Mouse (Mus musculus) olfactory bulb, adult 2 months (tissue): ENCODE data around the gene Igfn1.

Experiments
- CTCF ChIP-seq: fragments of 200-500 bp; IDR thresholded peaks from 2 replicates; pipeline ENCODE4 v1.5.1; 2012; ENCODE audit warnings: low read depth, mild to moderate bottlenecking, low read length, moderate library complexity; ENCODE audit not compliant: insufficient read depth
- POLR2A ChIP-seq: fragments of 200-500 bp; IDR thresholded peaks from 2 replicates; pipeline ENCODE4 v1.6.1; 2012; ENCODE audit warnings: mild to moderate bottlenecking, low read depth, low read length, moderate library complexity; ENCODE audit not compliant: insufficient read depth

DNA sequence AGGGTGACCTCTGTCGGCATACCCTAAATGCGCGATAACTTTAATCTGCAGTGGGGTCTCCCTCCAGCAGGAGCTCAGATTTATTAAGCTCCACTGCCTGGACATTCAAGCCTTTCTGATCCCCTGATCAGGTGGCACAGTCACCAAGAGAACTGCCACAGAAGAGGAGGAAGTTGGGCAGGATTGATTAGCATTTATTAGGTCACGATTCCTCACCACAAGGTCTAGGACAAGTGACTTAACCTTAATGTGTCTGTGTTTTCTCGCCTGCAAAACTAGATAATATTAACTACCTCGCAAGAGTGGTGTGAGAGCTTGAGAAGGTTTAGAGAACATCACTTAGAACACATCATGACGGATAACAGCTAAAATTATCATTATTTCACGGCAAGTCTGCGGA lies 41.8 kb upstream of the Igfn1 start:
- TF ChIP-seq CTCF: no peak
- no peak for TF ChIP-seq POLR2A
